Mouse (Mus musculus): Measurements from ENCODE around the gene Gusb. TPM values are rescaled to one million over a fixed set of nuclear protein-coding genes. Genes with fewer than 3 reads are reported as not detected.
"Not testable (repeated sequence)": the region's sequence is repeated elsewhere in the genome, so short reads cannot be mapped to it uniquely, and the experiment has no call there.

Gusb gene
- polyA plus RNA-seq, 2 experiments from 2014 or later: 49.4 to 60.6 TPM

GRCm38 (mm10) chr5:129974354-129974753 lies 28.5 kb downstream of the Gusb start:
- no peak for ATAC-seq

GRCm38 (mm10) chr5:129971491-129971890 lies 31.4 kb downstream of the Gusb start:
- no peak for ATAC-seq

DNA sequence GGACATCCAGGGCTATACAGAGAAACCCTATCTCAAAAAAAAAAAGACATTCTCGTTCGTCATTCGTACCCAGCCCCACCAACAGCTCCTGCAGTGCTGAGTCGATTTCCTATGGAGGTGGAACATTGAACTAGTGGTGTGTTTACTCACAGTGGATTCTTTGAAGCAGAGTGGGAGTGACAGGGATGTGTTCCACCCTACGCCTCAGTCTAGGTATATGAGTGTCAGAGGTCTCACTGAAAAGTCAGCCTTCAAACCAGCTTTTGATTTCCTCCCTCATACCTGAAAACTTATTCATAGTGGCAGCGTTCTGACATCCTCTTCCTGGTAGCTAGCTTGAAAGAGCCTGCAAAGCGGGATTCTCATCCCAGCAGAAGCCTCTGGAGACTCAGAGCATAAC lies 34.4 kb downstream of the Gusb start:
- ATAC-seq: no peak

- no peak for ATAC-seq
Observed at GRCm38 (mm10) chr5:129966448-129966847, 36.4 kb downstream of the Gusb start.

DNA sequence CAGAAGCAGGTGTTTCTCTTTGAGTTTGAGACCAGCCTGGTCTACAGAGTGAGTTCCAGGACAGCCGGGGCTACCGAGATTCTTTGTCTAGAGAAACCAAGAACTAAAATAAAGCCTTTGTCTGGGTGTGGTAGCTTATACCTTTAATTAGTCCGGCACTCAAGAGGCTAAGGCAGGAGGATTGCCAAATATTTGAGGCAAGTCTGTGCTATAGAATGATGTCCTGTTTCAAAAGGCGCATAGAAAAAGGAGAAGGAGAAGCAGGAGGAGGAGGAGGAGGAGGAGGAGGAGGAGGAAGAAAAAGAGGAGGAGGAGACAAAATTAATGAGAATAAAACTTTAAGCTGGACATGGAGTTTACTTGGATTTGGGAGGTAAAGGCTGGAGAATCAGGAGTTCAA lies 39.6 kb downstream of the Gusb start:
- no peak for ATAC-seq

DNA sequence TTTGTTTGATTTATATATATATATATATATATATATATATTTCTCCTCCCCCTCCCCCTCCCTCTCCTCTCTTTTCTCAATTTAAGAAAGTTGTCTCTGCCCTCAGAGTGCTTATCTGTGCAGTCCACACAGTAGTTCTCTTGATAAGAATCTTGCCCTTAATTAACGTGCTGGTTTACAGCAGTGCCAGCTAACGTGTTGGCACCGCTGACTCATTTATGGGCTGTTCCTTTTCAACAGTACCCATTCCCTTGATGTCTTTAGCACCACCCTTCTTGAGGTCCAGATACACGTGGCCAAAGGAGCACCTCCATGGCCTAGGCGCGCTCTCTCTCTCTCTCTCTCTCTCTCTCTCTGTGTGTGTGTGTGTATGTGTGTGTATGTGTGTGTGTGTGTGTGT lies 47.1 kb downstream of the Gusb start:
- no peak for ATAC-seq

- ATAC-seq: no peak
Observed at GRCm38 (mm10) chr5:129954473-129955254, 48.2 kb downstream of the Gusb start.

- ATAC-seq: no peak
Observed at GRCm38 (mm10) chr5:129952143-129952542, 50.7 kb downstream of the Gusb start.

DNA sequence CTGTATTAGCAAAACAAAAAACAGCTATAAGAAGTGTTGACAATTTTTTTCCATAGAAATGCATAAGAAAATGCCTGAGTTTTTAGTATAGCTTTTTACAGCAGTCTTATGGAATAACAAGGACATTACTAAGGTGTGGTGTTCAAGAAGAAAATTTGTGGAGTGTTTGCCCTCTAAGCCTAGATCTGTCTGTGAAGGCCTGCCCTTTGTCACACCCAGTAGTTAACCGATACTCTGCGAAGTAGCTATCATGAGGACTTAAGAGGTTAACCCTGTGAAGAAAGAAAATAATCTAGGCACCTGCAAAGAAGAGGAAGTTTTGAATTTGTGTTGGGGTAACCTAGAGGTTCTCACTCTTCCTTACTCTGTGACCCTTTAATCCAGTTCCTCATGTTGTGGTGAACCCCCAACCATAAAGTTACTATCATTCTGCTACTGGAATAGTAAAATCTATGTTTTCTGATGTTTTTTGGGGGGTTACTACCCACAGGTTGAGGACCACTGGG lies 55.3 kb downstream of the Gusb start:
- no peak for ATAC-seq

DNA sequence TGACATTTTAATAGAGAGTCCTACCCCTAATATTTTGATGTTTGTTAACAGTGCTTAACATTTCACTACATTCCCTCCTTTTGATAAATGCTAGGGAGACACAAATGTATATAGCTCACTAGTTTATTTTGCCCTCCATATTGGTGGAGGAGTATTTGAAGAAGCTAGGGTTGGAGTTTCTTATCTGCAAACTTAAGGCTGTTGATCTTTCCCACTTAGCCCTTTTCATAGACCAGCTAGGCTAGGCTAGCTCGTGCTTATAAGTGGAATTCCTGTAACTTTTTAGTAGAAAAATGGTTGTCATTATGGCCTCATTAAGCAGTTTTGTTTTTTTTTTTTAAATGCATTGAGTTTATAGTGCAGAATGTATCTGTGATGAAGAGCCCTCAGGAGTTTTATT lies 59.4 kb downstream of the Gusb start:
- ATAC-seq: no peak

DNA sequence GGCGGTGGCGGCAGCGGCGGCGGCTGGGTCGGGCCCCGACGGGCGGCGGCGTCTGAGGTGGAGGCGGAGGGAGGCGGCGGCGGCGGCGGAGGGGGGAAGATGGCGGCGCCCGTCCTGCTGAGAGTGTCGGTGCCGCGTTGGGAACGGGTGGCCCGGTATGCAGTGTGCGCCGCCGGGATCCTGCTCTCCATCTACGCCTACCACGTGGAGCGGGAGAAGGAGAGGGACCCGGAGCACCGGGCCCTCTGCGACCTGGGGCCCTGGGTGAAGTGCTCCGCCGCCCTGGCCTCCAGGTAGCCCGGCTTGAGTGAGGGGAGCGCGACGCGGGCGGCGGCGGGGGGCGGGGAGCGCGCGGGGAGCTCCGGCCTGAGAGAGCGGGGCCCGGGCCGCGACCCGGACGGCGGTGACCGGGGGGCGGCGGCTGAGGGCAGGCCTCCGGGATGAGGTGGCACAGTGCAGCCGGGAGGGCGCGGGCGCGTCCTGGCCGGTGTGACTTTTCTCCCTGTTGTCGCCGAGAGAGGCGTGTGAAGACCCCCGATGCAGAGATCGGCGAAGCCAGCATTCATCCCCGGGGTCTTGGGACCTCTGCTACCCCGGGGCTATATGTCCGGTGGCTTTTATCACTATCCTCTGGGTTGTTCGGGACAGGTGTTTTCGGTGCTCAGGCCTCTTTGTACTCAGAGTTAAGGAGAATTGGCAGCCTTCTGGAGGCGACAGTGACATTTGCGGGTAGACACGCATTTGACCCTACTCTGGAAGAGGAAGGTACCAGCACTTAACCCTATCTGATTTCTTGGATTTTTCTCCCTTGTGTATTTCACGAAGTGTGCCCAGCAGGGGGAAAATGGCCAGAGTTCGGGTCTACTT lies 60.5 kb downstream of the Gusb start:
- not testable (repeated sequence) for ATAC-seq

GRCm38 (mm10) chr5:129941495-129942045 lies 61.3 kb downstream of the Gusb start, which contains the start of gene Vkorc1l1:
Gene Vkorc1l1, plus strand, starts transcription at chr5:129941970.
- peak; percentile 91 for ATAC-seq

- no peak for ATAC-seq
Observed at GRCm38 (mm10) chr5:129940736-129941494, 61.9 kb downstream of the Gusb start.

DNA sequence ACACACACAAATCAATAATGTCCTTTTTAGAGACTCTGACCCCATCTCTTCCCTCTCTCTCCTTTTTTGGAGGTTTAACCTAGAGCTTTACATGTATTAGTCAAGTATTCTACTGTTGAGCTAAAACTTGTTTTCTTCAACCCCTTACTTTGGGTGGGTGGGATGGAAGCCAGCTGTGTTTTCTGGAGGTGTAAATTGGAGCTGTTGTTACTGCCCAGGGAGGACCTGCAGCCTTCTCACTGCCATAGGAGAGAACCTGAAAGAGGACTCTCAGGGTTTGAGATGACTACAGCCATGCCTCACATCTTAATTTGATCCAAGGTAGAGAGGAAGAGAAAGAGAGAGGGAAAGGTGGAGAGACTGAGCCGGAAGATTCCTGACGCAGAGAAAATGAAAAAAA lies 62.6 kb downstream of the Gusb start:
- ATAC-seq: no peak

Other genes with a start within 250 kb of the Gusb start
- gene Psph, start 215.6 kb downstream of the Gusb start, polyA plus RNA-seq (2017; shearing (Covaris generic)): 10 to 100 TPM; 46.4 to 64.2 TPM
- gene Sumf2, start 156.1 kb downstream of the Gusb start, polyA plus RNA-seq (2017; shearing (Covaris generic)): 10 to 100 TPM; 24.8 to 36.4 TPM
- gene Chchd2, start 115.6 kb downstream of the Gusb start, polyA plus RNA-seq (2017; shearing (Covaris generic)): 100 to 1,000 TPM; 270 to 346 TPM
- 1 to 10 TPM in 1 of 2 experiments, under 1 TPM in 1; 0.78 to 1.7 TPM for gene Zbed5, start 107.3 kb downstream of the Gusb start, polyA plus RNA-seq (2017; shearing (Covaris generic))
- gene Phkg1, start 104.5 kb downstream of the Gusb start, polyA plus RNA-seq (2017; shearing (Covaris generic)): under 1 TPM; 0.33 to 0.67 TPM
- under 1 TPM in 1 of 2 experiments, not detected in 1; 0.51 TPM for gene Nupr1l, start 94.5 kb downstream of the Gusb start, polyA plus RNA-seq (2017; shearing (Covaris generic))
- 1 to 10 TPM; 5.0 to 6.2 TPM for gene Vkorc1l1, start 61.1 kb downstream of the Gusb start, polyA plus RNA-seq (2017; shearing (Covaris generic))
- gene Asl, start 26.2 kb upstream of the Gusb start, polyA plus RNA-seq (2017; shearing (Covaris generic)): 100 to 1,000 TPM; 102 to 103 TPM
- 10 to 100 TPM; 60.0 to 75.7 TPM for gene Crcp, start 26.2 kb upstream of the Gusb start, polyA plus RNA-seq (2017; shearing (Covaris generic))
- gene Tpst1, start 70.3 kb upstream of the Gusb start, polyA plus RNA-seq (2017; shearing (Covaris generic)): 1 to 10 TPM; 1.8 to 3.6 TPM
- 1 to 10 TPM; 2.2 to 2.8 TPM for gene Kctd7, start 141.8 kb upstream of the Gusb start, polyA plus RNA-seq (2017; shearing (Covaris generic))
- gene Rabgef1, start 168.7 kb upstream of the Gusb start, polyA plus RNA-seq (2017; shearing (Covaris generic)): 10 to 100 TPM; 32.1 to 43.4 TPM
- 10 to 100 TPM; 10.7 to 15.0 TPM for gene Tmem248, start 214.0 kb upstream of the Gusb start, polyA plus RNA-seq (2017; shearing (Covaris generic))

All from CD4-positive, CD25-positive, alpha-beta regulatory T cell, adult 4 months (primary cell).